Mouse (Mus musculus): ENCODE data around the gene Eogt.

The Eogt gene

DNA sequence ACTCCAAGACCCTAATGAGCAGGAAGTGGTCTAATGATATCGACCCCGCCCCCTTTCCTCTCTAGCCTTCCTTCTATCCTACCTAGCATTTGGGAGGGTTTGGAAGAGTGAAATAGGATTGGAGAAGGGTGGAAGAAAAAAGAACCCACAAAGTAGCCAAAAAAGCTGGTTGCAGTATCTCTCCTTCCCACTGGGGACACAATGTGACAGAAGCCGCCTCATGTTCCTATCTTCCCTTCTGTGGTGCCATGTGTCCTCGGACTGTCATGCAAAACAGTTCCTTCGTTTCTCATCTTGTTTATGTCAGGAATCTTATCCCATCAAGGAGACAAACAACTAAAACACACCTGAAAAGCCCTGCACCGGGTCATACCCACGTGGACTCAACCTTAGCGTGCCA, 42.9 kb downstream of the Eogt start:
- DNase-seq (ENCODE audit: low read depth, low spot score), result no peak

DNA sequence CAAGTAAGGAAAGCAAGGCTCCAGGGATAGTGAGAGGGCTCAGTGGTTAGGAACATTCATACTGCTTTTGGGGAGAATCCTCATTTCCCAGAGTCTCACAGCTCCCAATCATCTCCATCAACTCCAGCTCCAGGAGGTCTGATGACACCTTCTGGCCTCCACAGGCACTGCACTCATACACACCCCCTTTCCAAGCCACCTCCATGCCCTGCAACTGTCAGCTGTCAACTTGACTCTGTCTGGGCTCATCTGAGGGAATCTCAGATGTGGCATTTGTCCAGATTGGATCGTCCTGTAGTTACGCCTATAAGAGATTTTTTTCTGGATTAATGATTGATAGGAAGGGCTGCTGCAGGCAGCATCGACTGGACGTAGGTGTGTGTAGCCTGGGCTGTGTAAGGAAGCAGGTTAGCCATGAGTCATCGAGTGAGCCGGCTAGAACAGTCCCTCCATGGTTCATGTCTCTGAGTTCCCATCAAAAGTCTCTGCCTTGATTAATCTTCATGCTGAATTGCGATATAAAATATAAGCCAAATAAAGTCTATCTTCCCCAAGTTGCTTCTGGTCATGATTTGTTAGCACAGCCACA, 44.6 kb downstream of the Eogt start:
- no peak for DNase-seq (ENCODE audit: low read depth, low spot score)

DNA sequence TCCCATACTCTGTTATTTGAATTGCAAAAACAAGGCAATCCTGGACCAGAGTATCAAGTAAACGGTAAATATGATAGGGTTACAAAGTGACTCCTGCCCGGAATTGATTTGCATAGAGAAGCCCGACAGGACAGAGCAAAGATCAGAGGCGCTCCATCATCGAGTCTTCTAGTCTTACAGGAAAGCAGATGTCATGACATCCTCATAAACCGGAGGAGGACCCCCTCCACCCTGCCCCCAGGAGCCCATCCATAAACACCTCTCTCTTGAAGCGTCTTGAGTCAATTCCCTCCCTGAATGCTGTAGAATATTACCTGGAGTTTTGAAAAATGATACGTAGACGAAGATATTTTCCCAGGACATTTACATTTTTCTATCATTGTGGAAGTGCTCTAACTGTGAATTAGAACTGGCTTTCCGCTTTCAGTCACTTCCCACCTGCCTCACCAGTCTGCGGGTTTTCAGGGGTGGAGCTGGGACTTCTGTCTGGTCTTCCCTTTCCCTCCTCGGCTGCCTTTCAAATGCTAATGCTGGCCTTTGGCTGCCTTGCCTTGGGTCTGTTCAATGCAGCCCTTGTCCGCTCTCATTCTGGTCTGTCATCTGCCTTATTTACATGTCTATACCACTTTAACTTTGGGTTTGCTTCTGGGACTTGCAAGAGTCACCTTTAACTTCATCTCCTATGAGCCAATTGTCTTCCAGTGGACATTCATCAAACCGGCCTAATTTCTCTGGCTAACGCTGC, 46.9 kb downstream of the Eogt start:
- no peak for DNase-seq (ENCODE audit: low read depth, low spot score)

DNA sequence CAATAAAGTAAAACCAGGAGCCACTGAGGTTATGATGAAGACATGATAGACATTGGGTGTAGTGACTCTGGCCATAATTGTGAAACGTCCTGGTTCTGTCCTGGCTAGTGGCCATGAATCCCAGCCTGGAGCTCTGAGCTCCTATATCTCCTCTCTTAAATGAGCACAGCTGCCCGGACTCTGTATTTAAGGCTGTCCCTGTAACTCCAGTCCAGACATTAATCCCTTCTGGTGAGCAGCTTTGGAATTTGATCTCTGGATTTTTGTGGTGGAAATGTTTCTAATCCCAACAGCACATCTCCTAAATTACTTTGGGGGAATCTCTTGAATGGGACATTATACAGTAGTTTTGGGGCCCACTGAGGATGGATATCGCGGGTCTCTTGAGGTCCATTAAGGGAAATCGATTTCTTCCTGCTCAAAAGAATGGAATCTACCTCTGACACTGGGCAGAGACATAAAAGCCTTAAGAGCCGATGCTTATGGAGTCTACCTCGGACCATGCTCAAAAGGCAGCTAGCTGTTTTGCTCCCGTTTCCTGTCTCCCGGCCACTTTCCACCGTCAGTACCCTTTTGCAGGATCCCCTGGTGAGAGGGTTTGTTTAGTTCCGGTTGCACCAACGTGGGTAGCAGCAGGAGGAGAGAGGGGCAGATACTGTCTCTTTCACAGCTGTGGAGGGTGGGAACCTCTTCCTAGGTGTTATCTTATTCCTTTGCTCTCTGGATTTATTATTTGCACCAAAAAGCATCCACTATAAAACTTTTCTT, 47.6 kb downstream of the Eogt start:
- DNase-seq (ENCODE audit: low read depth, low spot score), result no peak

DNA sequence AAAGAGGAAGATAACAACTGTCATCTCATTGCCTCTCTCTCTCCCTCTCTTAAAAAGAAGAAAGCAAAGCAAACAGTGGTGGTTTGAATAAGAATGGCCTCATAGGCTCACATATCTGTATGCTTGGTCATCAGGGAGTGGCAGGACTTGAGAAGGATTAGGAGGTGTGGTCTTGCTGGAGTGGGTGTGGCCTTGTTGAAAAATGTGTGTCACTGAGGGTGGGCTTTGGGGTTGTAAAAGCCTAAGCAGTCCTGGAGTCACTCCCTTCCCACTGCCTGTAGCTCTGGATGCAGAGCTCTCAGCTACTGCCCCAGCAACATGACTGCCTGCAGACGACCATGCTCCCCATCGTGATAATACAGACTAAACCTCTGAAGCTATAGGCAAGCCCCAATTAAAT, 66.6 kb downstream of the Eogt start:
- no peak for DNase-seq (ENCODE audit: low read depth, low spot score)

DNA sequence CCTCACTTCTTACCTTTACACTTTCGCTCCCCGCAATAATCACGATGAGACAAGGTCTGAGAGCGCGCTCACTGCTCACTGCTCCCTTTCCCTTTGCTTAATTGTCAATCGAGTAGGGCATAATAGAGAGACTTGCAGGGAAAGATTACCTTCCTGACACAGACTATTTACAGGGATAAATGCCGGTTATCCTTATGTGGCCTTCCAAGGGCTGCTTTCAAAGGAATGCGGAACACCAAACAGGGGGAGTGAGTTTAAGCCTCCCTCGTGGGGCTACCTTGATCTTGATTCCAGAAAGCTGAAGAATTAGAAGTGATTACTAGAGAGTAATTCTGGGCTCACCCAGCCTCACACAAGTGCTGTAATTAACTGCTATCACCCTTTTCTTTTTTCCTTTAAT, 69.0 kb downstream of the Eogt start:
- no peak for DNase-seq (ENCODE audit: low read depth, low spot score)

DNA sequence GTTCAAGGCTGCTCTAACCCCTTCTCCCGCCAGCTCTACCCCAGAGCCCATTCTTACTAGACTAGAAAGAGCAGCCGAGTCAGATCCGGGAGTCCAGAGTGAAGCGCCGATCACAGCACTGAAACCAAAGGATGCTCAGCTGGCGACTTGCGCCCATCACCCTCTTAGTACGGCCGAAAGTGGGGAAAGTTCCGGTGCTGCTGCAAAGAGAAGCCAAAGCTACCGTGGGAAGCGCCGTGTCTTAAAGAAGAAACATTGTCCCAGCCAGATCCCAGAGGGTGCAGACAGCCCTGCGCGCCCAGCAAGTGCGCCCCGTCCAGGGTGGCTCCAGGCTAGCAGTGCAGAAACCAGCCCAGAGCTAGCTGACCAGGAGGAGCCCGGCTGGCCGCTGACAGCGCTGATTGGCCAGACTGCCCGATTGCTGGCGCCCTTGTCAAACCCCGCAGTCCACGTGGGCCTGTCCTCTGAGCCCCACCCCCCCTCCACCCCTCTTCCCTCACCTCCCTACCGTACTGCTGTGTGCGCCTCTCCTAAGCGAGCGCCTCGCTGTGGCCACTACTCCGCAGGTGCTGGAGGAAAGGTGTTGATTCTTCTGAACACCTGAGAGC, 88.8 kb downstream of the Eogt start, which contains the start of gene Fam19a4:
Fam19a4 (minus strand) TSS at position 340 of the 608 bp plus-strand sequence.
- no peak for DNase-seq (ENCODE audit: low read depth, low spot score)
